Mouse (Mus musculus) E14TG2a.4 (cell line): ENCODE data around the gene Plekho2.

Source experiments
- H3K27me3 ChIP-seq: 2 replicates; pipeline ENCODE4 v1.6.1; 2014; ENCODE audit warnings: low read length, control low read depth; ENCODE audit not compliant: insufficient read depth
- H3K36me3 ChIP-seq: 2 replicates; pipeline ENCODE4 v1.6.1; 2014; ENCODE audit warnings: low read length, control low read depth; ENCODE audit not compliant: insufficient read depth
- H3K4me1 ChIP-seq: replicated peaks from 2 replicates; pipeline ENCODE4 v1.6.1; 2014; ENCODE audit warnings: low read depth, low read length, control low read depth
- H3K4me3 ChIP-seq: replicated peaks from 2 replicates; pipeline ENCODE4 v1.5.1; 2014; ENCODE audit warnings: mild to moderate bottlenecking, low read length
- H3K9me3 ChIP-seq: 2 replicates; pipeline ENCODE4 v1.6.1; 2014; ENCODE audit warnings: low read length, control low read depth
- CTCF ChIP-seq: conservative IDR thresholded peaks from 2 replicates; pipeline ENCODE4 v1.5.1; 2014; ENCODE audit warnings: low read length
- NANOG ChIP-seq: IDR thresholded peaks from 2 replicates; pipeline ENCODE4 v1.6.1; 2014; ENCODE audit warnings: borderline replicate concordance, low read length, mixed read lengths
- POU5F1 ChIP-seq: IDR thresholded peaks from 2 replicates; pipeline ENCODE4 v1.6.1; 2014; ENCODE audit warnings: low read length, borderline replicate concordance

Gene Plekho2

GRCm38 (mm10) chr9:65551035-65551434 lies 28.8 kb downstream of the Plekho2 start:
- H3K36me3 ChIP-seq, result peaks cover 7% of the 10 kb centered on the region
- no peaks in the 10 kb centered on the region for H3K9me3 ChIP-seq
- H3K27me3 ChIP-seq, result peaks cover 4% of the 10 kb centered on the region; the same call in 1 of the 2 replicates
- no peak overlapping the region for H3K4me3 ChIP-seq
- H3K4me1 ChIP-seq, result peaks cover 34% of the 10 kb centered on the region
- no peak for TF ChIP-seq POU5F1
- no peak for TF ChIP-seq CTCF
- no peak for TF ChIP-seq NANOG

GRCm38 (mm10) chr9:65550079-65550831 lies 29.6 kb downstream of the Plekho2 start:
- H3K36me3 ChIP-seq, result no peaks in the 10 kb centered on the region; the same call in 1 of the 2 replicates
- peaks cover 4% of the 10 kb centered on the region; the same call in 1 of the 2 replicates for H3K27me3 ChIP-seq
- TF ChIP-seq NANOG (no peak), POU5F1 (no peak), CTCF (no peak)
- H3K9me3 ChIP-seq, result no peaks in the 10 kb centered on the region
- peaks cover 37% of the 10 kb centered on the region for H3K4me1 ChIP-seq
- H3K4me3 ChIP-seq, result no peak overlapping the region

DNA sequence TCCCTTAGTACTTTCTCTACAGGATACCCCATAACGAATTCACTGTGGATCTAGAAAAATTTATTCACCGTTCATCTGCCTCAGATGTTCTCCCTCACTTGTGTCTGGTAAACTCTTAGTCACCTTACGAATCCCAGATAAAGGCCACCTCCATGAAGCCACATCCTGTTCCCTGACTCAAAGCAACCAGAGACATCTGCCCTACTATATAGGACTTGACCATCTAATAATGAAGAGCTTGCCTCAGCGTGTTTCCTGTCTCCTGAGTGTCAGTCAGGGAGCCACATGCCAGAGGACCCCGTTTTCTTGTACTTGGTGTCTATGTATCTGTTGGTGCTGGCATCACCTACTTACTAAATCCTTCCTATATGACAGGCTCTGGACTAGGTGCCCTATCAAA lies 30.2 kb downstream of the Plekho2 start:
- TF ChIP-seq POU5F1 (no peak), CTCF (no peak), NANOG (no peak)
- no peak overlapping the region for H3K4me3 ChIP-seq
- no peaks in the 10 kb centered on the region for H3K9me3 ChIP-seq
- peaks cover 4% of the 10 kb centered on the region; the same call in 1 of the 2 replicates for H3K27me3 ChIP-seq
- peaks cover 33% of the 10 kb centered on the region for H3K4me1 ChIP-seq
- H3K36me3 ChIP-seq, result no peaks in the 10 kb centered on the region

DNA sequence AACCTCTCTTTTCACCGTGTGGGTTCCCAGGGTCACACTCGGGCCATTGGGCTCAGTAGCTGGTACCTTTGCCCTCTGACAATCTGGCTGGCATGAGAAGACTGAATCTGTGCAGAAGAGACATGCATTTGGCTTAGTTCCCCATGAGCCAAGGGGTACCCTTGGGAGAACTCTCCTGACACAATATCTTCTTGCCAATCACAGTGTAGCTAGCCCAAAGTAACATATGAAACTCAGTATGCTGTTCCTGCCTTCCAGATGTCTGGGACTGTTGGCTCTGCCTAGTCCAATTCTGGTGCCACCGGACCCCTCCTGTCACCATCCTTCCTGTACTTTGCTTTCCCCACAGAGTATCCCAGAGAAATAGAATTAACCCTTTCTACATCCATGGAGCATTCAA lies 30.7 kb downstream of the Plekho2 start:
- TF ChIP-seq POU5F1 (no peak), CTCF (no peak), NANOG (no peak)
- no peaks in the 10 kb centered on the region for H3K9me3 ChIP-seq
- H3K4me3 ChIP-seq, result no peak overlapping the region
- no peaks in the 10 kb centered on the region for H3K36me3 ChIP-seq
- peaks cover 29% of the 10 kb centered on the region for H3K4me1 ChIP-seq
- peaks cover 4% of the 10 kb centered on the region; the same call in 1 of the 2 replicates for H3K27me3 ChIP-seq

DNA sequence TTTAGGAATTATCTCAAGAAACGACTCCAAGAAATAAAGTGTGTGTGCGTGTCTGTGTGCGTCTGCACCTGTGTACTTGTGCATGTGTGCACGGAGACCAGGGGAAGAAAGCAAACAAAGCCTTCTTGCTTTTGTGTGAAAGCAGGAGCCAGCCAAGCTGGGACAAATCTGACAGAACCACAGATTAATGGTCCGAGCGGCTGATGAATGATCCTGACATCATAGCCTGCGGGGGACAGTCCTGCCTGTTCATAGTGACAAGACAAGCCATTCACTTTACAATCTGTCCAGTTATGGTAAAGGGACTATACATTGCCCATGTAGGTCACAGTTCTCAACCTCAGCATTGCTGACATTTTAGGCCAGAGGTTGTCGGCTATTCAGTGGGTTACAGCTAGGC lies 31.5 kb downstream of the Plekho2 start:
- TF ChIP-seq CTCF, result no peak
- TF ChIP-seq NANOG, result no peak
- no peak for TF ChIP-seq POU5F1
- peaks cover 4% of the 10 kb centered on the region; the same call in 1 of the 2 replicates for H3K27me3 ChIP-seq
- H3K4me3 ChIP-seq, result no peak overlapping the region
- H3K4me1 ChIP-seq, result peaks cover 29% of the 10 kb centered on the region
- H3K9me3 ChIP-seq, result no peaks in the 10 kb centered on the region
- H3K36me3 ChIP-seq, result no peaks in the 10 kb centered on the region

- Histone ChIP-seq H3K4me3 (no peak overlapping the region), H3K4me1 (peaks cover 29% of the 10 kb centered on the region), H3K27me3 (peaks cover 4% of the 10 kb centered on the region; the same call in 1 of the 2 replicates), H3K36me3 (no peaks in the 10 kb centered on the region), H3K9me3 (no peaks in the 10 kb centered on the region)
- TF ChIP-seq CTCF (no peak), NANOG (no peak), POU5F1 (no peak)
These were observed 32.0 kb downstream of the Plekho2 start for GRCm38 (mm10) chr9:65547844-65548243.

- Histone ChIP-seq H3K27me3 (peaks cover 4% of the 10 kb centered on the region; the same call in 1 of the 2 replicates), H3K4me1 (peaks cover 29% of the 10 kb centered on the region), H3K9me3 (no peaks in the 10 kb centered on the region), H3K4me3 (no peak overlapping the region), H3K36me3 (no peaks in the 10 kb centered on the region)
- TF ChIP-seq NANOG (no peak), POU5F1 (no peak), CTCF (no peak)
These were observed 32.7 kb downstream of the Plekho2 start for GRCm38 (mm10) chr9:65547111-65547510.

GRCm38 (mm10) chr9:65546413-65546695 lies 33.5 kb downstream of the Plekho2 start:
- H3K4me3 ChIP-seq, result no peak overlapping the region
- no peaks in the 10 kb centered on the region for H3K9me3 ChIP-seq
- H3K36me3 ChIP-seq, result no peaks in the 10 kb centered on the region
- TF ChIP-seq NANOG (no peak), POU5F1 (no peak), CTCF (no peak)
- H3K4me1 ChIP-seq, result peaks cover 27% of the 10 kb centered on the region
- peaks cover 4% of the 10 kb centered on the region; the same call in 1 of the 2 replicates for H3K27me3 ChIP-seq
